Mouse (Mus musculus): ENCODE results near the gene Sec24b.

Sec24b gene

GRCm38 (mm10) chr3:129969432-129970395 is 91.6 kb downstream of the Sec24b start, which contains the start of gene Mcub:
TSS of gene Mcub (minus strand) at chr3:129970206.
- peak; percentile 66 for DNase-seq

- DNase-seq: no peak
Measured at GRCm38 (mm10) chr3:129969031-129969430, 92.3 kb downstream of the Sec24b start.

GRCm38 (mm10) chr3:129967874-129968273 is 93.5 kb downstream of the Sec24b start:
- no peak for DNase-seq

- no peak for DNase-seq
Measured at GRCm38 (mm10) chr3:129964681-129965080, 96.7 kb downstream of the Sec24b start.

GRCm38 (mm10) chr3:129962533-129962932 is 98.8 kb downstream of the Sec24b start:
- DNase-seq: no peak

- DNase-seq: no peak
Measured at GRCm38 (mm10) chr3:129953296-129953695, 108.1 kb downstream of the Sec24b start.

GRCm38 (mm10) chr3:129949158-129949773 is 112.1 kb downstream of the Sec24b start:
- DNase-seq: no peak

GRCm38 (mm10) chr3:129948359-129948758 is 113.0 kb downstream of the Sec24b start:
- DNase-seq: no peak

GRCm38 (mm10) chr3:129946217-129946914 is 115.0 kb downstream of the Sec24b start:
- DNase-seq: no peak

GRCm38 (mm10) chr3:129943813-129944212 is 117.5 kb downstream of the Sec24b start:
- no peak for DNase-seq

GRCm38 (mm10) chr3:129941291-129941690 is 120.1 kb downstream of the Sec24b start:
- DNase-seq: no peak

- DNase-seq: no peak
Measured at GRCm38 (mm10) chr3:129940780-129941179, 120.6 kb downstream of the Sec24b start.

GRCm38 (mm10) chr3:129939058-129939457 is 122.3 kb downstream of the Sec24b start:
- DNase-seq: no peak

GRCm38 (mm10) chr3:129937848-129938247 is 123.5 kb downstream of the Sec24b start:
- no peak for DNase-seq

GRCm38 (mm10) chr3:129936561-129936960 is 124.8 kb downstream of the Sec24b start:
- DNase-seq: no peak
